Mouse (Mus musculus) liver, embryonic 13.5 days (tissue): Measurements from ENCODE around the gene Pilrb2. TPM values are rescaled to one million over a fixed set of nuclear protein-coding genes. Genes with fewer than 3 reads are reported as not detected.
"Not testable (repeated sequence)": the region's sequence is repeated elsewhere in the genome, so short reads cannot be mapped to it uniquely, and the experiment has no call there.

ENCODE experiments used
- ATAC-seq: fragments of 200-750 bp; cut with Nextera tagmentation; 2 replicates; pipeline ENCODE4 v1.8.0; 2017; ENCODE audit warnings: low read depth, mild to moderate bottlenecking, moderate number of reproducible peaks, moderate library complexity
- DNase-seq: peaks from one replicate; pipeline ENCODE4 v3.0.0; 2022
- H3K27ac ChIP-seq: fragments of 300-500 bp; sonication (generic); 2 replicates; pipeline ENCODE4 v1.5.1; 2015; ENCODE audit warnings: moderate library complexity, mild to moderate bottlenecking, inconsistent platforms
- H3K27me3 ChIP-seq: fragments of 300-500 bp; sonication (generic); 2 replicates; pipeline ENCODE4 v1.6.1; 2015; ENCODE audit warnings: mild to moderate bottlenecking, inconsistent platforms
- H3K36me3 ChIP-seq: fragments of 300-500 bp; sonication (generic); 2 replicates; pipeline ENCODE4 v1.6.1; 2015; ENCODE audit warnings: mild to moderate bottlenecking, inconsistent platforms
- H3K4me1 ChIP-seq: fragments of 300-500 bp; sonication (generic); replicated peaks from 2 replicates; pipeline ENCODE4 v1.6.1; 2015; ENCODE audit warnings: inconsistent platforms
- H3K4me2 ChIP-seq: fragments of 300-500 bp; sonication (generic); 2 replicates; pipeline ENCODE4 v1.6.1; 2015; ENCODE audit warnings: inconsistent platforms, mild to moderate bottlenecking, moderate library complexity
- H3K4me3 ChIP-seq: fragments of 300-500 bp; sonication (generic); replicated peaks from 2 replicates; pipeline ENCODE4 v1.5.1; 2015; ENCODE audit warnings: mild to moderate bottlenecking, inconsistent platforms
- H3K9ac ChIP-seq: fragments of 300-500 bp; sonication (generic); 2 replicates; pipeline ENCODE4 v1.6.1; 2015; ENCODE audit warnings: mild to moderate bottlenecking, inconsistent platforms
- H3K9me3 ChIP-seq: fragments of 300-500 bp; sonication (generic); replicated peaks from 2 replicates; pipeline ENCODE4 v1.6.1; 2016; ENCODE audit warnings: inconsistent platforms
- WGBS: fragments of 180-500 bp; shearing (Covaris S2); methylation state at CpG from one replicate; pipeline ENCODE4 v1.1.7; 2015; ENCODE audit not compliant: insufficient replicate concordance; 5-methylcytosine and 5-hydroxymethylcytosine counted together
- polyA plus RNA-seq: library from polyadenylated mRNA; unstranded; fragments of >200 nt; fragmentation: Nextera tagmentation; extraction: Ambion mirVana; gene quantifications from 2 replicates; pipeline ENCODE4 v1.2.1, GENCODE M21; 2015

The Pilrb2 gene
- 1.6 and 2.1 TPM in 2 replicates for polyA plus RNA-seq

DNA sequence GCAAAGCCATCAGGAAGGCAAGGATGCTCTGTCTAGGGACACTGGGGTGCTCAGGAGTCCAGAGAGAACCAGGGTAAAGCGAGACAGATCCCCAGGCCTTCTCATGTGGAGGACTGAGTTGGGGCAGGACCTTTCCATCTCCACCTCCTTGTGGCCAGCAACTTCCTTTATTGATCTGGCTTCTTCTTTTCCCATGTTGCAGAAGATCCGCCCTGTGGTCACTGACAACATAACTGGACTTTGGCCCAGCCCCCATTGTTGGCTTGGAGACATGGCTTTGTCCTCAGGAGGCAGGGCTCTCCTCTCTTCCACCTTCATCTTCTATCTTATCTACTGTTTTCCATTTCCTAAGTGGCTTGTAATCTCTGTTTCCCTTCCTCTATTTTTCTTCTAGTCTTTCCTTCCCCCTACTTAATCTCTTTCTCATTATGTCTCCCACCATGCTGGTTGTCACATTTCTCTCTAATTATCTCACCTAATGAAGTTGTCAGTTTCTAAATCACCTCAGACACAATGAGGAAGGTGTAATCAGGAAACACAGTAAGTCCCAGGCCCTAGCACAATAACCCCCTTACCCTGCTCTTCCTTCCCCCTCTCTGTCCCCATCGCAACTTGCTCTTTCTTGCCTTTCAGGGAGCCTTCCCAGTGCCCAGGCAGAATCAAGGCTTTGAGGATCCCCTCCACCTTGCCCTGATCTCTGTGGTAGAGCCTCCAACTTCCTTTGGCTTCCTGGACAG lies at the start of gene Pilrb2:
Gene Pilrb2 (minus strand): TSS at position 172 of the 737 bp plus-strand sequence.
- not testable (repeated sequence) for ATAC-seq, H3K27ac ChIP-seq, H3K4me1 ChIP-seq, H3K36me3 ChIP-seq, H3K4me2 ChIP-seq, H3K4me3 ChIP-seq, H3K27me3 ChIP-seq, H3K9ac ChIP-seq, DNase-seq, H3K9me3 ChIP-seq
- whole genome bisulfite sequencing, result 9% methylated on average over 3 of the region's 3 CpGs

DNA sequence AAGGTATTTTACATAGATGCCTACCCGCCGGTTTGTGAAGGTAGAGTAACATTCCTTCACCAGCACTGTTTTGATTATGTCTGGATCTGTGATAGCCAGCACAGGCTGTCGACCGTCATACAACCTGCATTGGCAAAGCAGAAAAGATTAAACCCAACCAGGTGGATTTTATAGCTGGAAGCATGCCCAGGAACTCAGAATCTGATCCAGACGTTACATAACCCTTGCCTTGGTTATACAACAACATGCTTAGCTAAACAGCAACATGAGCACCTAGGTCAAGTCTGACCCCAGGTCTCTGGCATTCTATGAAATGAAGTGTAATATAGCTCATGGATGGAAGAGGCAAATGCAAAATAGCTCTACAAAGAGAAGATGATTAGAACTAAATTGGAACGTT lies 43.9 kb upstream of the Pilrb2 start:
- Histone ChIP-seq H3K4me3 (no peak overlapping the region), H3K4me2 (no peak overlapping the region), H3K9ac (no peak overlapping the region), H3K4me1 (no peaks in the 10 kb centered on the region), H3K27me3 (no peaks in the 10 kb centered on the region), H3K27ac (no peak overlapping the region), H3K9me3 (no peaks in the 10 kb centered on the region), H3K36me3 (no peaks in the 10 kb centered on the region)
- no peak for DNase-seq
- ATAC-seq, result no peak
- 53% methylated on average over 6 of the region's 6 CpGs for WGBS

DNA sequence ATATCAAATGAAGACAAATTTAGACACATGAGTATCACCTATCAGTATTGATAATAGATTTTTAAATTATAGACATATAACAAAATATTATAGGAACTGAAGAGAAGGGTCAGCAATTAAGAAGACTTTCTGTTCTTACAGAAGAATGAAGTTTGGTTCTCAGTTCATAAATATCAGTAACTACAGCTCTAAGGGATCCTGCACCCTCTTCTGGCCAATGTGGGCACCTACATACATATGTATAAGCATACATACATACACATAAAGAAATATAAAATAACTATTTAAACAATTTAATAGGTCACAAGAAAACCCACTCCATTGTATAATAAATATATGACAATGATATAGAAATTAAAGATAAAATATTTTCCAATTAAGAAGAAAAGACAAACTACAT lies 42.9 kb upstream of the Pilrb2 start:
- Histone ChIP-seq H3K27ac (no peak overlapping the region), H3K27me3 (no peaks in the 10 kb centered on the region), H3K4me3 (no peak overlapping the region), H3K4me1 (no peaks in the 10 kb centered on the region), H3K9me3 (no peaks in the 10 kb centered on the region), H3K36me3 (no peaks in the 10 kb centered on the region), H3K4me2 (no peak overlapping the region), H3K9ac (no peak overlapping the region)
- DNase-seq (no peak), ATAC-seq (no peak)

DNA sequence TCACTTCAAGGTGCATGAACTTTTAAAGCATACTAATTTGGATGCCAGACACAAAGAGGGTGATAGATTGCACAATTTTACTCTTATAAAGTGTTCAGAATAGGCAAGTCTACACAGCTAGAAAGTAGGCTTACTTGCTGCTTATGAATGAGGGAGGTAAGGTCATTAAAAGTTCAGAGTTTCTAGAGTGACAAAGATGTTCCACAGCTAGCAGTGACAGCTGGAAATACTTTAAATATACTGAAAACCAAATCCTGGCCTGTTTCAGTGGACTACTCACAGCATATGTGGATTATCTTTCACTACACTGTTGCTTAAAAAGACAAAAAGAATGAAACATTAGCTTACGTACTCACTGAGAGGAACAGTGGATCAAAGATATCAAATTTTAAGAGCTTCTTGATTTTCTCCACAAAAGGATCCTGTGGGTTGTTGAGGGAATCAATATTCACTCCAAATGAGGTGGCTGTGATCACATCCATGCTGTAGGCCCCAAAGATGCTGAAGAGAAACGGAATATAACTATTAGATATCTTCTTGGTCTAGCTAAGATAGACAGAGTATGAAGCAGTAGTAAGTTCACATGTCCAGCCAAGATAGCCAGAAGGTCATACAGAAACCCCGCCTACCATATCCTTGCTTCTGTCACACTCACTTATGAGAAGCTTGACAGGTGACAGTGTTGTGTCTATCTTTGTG lies 38.1 kb upstream of the Pilrb2 start:
- no peaks in the 10 kb centered on the region for H3K36me3 ChIP-seq
- no peaks in the 10 kb centered on the region for H3K4me1 ChIP-seq
- WGBS, result 68% methylated on average over 3 of the region's 3 CpGs
- H3K4me2 ChIP-seq, result no peak overlapping the region
- no peaks in the 10 kb centered on the region for H3K9me3 ChIP-seq
- H3K4me3 ChIP-seq, result no peak overlapping the region
- H3K27ac ChIP-seq, result no peak overlapping the region
- H3K27me3 ChIP-seq, result no peaks in the 10 kb centered on the region
- H3K9ac ChIP-seq, result no peak overlapping the region
- DNase-seq (no peak), ATAC-seq (no peak)

DNA sequence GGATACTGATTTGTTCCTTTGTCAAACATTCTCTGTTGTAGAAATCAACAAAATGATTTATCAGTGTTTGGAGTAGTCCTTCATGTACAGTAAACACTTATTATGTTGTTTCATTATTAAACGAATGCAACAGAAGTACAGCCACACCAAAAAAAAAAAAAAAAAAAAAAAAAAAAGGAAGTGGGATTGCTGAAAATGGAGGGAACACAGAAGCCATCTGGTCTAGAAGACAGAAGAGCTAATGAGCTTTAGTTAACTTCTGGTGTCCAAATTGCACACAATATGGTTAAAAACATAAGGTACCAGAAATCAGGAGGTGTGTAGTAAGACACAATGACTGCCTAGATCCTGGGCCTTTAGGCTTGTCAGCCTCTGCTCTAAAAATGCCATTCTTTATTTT lies 26.2 kb upstream of the Pilrb2 start:
- H3K4me1 ChIP-seq, result no peaks in the 10 kb centered on the region
- 34% methylated on average over 1 of the region's 1 CpGs for WGBS
- no peak overlapping the region for H3K4me3 ChIP-seq
- DNase-seq, result no peak
- no peaks in the 10 kb centered on the region for H3K9me3 ChIP-seq
- no peaks in the 10 kb centered on the region for H3K36me3 ChIP-seq
- ATAC-seq, result no peak
- H3K4me2 ChIP-seq, result no peak overlapping the region
- H3K9ac ChIP-seq, result no peak overlapping the region
- no peak overlapping the region for H3K27ac ChIP-seq
- no peaks in the 10 kb centered on the region for H3K27me3 ChIP-seq

DNA sequence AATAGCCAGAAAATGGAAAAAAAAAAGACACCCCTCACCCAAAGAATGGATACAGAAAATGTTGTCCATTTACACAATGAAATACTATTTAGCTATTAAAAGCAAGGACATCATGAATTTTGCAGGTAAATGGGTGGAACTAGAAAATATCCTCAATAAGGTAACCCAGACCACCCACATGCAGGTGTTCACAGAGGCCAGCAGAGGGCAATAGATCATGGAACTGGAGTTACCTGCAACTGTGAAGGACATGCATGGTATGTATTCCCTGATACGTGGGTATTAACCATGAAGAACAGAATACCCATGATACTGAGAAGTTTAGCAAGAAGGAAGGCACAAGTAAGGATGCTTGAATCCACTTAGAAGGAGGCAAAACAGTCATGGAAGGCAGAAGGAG lies 21.3 kb upstream of the Pilrb2 start:
- no peak overlapping the region for H3K4me2 ChIP-seq
- no peaks in the 10 kb centered on the region for H3K36me3 ChIP-seq
- no peak overlapping the region for H3K9ac ChIP-seq
- 47% methylated on average over 1 of the region's 1 CpGs for WGBS
- no peaks in the 10 kb centered on the region for H3K4me1 ChIP-seq
- DNase-seq (no peak), ATAC-seq (no peak)
- no peak overlapping the region for H3K27ac ChIP-seq
- H3K9me3 ChIP-seq, result no peaks in the 10 kb centered on the region
- no peak overlapping the region for H3K4me3 ChIP-seq
- no peaks in the 10 kb centered on the region for H3K27me3 ChIP-seq

DNA sequence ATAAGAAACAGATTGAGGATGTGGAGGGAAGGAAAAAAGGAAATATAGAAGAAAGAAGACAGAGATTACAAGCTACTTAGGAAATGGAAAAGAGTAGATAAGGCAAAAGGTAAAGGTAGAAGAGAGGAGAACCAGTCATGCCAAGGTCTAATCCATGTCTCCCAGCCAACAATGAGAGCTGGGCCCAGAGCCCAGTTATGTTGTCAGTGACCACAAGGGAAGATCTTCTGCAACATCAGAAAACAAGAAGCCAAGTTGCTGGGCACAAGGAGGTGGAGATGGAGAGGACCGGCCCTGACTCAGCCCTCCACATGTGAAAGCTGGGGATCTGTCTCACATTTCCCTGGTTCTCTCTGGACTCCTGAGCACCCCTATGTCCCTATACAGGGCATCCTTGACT lies 16.1 kb upstream of the Pilrb2 start:
- Histone ChIP-seq H3K27ac (no peak overlapping the region), H3K36me3 (no peaks in the 10 kb centered on the region), H3K4me2 (no peak overlapping the region), H3K9me3 (no peaks in the 10 kb centered on the region), H3K4me1 (no peaks in the 10 kb centered on the region), H3K9ac (no peak overlapping the region), H3K27me3 (no peaks in the 10 kb centered on the region), H3K4me3 (no peak overlapping the region)
- no peak for DNase-seq
- 81% methylated on average over 1 of the region's 1 CpGs for WGBS
- ATAC-seq, result no peak

DNA sequence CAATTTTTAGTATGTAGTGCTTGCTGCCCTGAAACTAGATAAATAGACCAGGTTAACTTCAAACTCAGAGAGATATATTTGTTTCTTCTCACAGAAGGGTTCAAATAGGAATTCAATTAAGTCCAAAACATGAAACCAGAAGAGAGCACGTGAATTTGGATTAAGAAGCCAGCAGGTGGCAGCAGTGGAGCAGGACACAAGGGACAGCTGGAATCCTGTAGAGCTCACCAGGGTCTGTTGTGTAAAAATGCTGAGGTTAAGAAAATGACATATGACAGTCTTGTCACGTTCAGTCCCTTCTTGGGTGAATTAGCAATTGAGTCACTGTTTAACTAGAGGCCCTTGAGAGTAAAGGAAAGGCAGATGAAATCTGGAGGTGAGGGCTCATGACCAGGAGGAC lies 14.3 kb upstream of the Pilrb2 start:
- H3K27ac ChIP-seq, result no peak overlapping the region
- H3K4me3 ChIP-seq, result no peak overlapping the region
- no peaks in the 10 kb centered on the region for H3K27me3 ChIP-seq
- no peak overlapping the region for H3K4me2 ChIP-seq
- WGBS, result 3% methylated on average over 2 of the region's 2 CpGs
- no peaks in the 10 kb centered on the region for H3K36me3 ChIP-seq
- peak; percentile 9 for DNase-seq
- H3K4me1 ChIP-seq, result no peaks in the 10 kb centered on the region
- H3K9ac ChIP-seq, result no peak overlapping the region
- no peaks in the 10 kb centered on the region for H3K9me3 ChIP-seq
- ATAC-seq, result no peak

DNA sequence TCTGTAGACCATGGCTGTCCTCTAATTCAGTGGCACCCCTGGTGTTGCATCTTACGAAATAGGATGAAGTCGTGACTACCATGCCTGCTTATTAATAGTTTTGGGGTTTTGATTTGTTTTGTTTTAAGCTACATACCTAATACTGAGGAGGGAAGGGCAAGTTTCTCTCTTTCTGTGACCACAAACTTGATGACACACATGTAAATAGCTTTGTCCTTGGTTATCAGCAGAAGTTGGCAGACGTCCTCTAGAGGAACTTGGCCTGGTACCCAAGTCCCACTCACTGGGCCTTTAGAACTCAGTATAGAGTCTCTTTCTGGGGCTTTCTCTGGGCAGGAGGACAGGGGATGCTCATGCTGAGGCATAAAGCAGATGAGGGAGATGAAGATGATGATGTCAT lies 11.7 kb upstream of the Pilrb2 start:
- DNase-seq (no peak), ATAC-seq (no peak)
- H3K4me2 ChIP-seq, result no peak overlapping the region
- H3K27me3 ChIP-seq, result no peaks in the 10 kb centered on the region
- no peaks in the 10 kb centered on the region for H3K36me3 ChIP-seq
- no peak overlapping the region for H3K9ac ChIP-seq
- no peak overlapping the region for H3K4me3 ChIP-seq
- no peaks in the 10 kb centered on the region for H3K4me1 ChIP-seq
- 38% methylated on average over 3 of the region's 3 CpGs for WGBS
- no peak overlapping the region for H3K27ac ChIP-seq
- no peaks in the 10 kb centered on the region for H3K9me3 ChIP-seq

DNA sequence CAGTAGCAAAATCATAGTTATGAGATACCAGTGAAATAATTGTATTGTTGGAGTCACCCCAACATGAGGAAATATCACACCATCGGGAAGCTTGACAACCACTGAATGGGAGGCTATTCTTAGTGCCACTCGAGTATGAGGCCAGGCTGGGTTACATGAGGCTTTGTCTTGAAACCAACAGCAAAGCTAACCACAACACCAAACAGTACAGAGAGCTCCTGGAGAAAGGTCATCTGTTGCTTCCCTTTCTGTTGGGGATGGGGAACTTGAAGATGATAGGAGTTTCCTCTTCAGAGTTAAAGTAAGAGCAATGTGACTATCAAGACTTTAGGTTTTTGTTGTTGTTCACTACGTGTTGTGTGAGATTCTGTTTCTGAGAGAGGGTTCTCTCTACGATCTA lies 11.3 kb upstream of the Pilrb2 start:
- Histone ChIP-seq H3K27me3 (no peaks in the 10 kb centered on the region), H3K9me3 (no peaks in the 10 kb centered on the region), H3K27ac (no peak overlapping the region), H3K4me1 (no peaks in the 10 kb centered on the region), H3K4me3 (no peak overlapping the region), H3K36me3 (no peaks in the 10 kb centered on the region), H3K9ac (no peak overlapping the region), H3K4me2 (no peak overlapping the region)
- DNase-seq, result no peak
- WGBS, result 18% methylated on average over 4 of the region's 4 CpGs
- no peak for ATAC-seq

DNA sequence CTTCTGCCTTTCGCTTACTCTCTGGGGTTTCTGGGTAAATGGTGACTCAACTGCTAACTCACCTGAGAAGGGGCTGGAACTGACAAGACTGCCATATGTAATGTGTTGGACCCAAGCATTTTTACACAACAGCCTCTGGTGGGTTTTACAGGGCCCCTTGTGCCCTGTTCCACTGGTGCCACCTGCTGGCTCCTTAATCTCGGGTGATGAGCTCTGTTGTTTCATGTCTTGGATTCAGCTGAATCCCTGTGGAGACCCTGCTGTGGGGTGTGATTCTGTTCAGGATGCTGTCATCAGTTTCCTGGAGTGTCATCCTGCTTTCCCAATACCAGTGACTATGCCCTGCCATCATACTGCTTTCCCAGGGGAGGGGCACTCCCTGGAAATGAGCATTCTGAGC lies 6.2 kb upstream of the Pilrb2 start:
- no peaks in the 10 kb centered on the region for H3K27me3 ChIP-seq
- no peaks in the 10 kb centered on the region for H3K9me3 ChIP-seq
- H3K9ac ChIP-seq, result no peak overlapping the region
- no peak overlapping the region for H3K27ac ChIP-seq
- no peaks in the 10 kb centered on the region for H3K36me3 ChIP-seq
- no peak for DNase-seq
- no peak overlapping the region for H3K4me2 ChIP-seq
- H3K4me3 ChIP-seq, result no peak overlapping the region
- H3K4me1 ChIP-seq, result no peaks in the 10 kb centered on the region
- WGBS, result 33% methylated on average over 2 of the region's 2 CpGs
- no peak for ATAC-seq

DNA sequence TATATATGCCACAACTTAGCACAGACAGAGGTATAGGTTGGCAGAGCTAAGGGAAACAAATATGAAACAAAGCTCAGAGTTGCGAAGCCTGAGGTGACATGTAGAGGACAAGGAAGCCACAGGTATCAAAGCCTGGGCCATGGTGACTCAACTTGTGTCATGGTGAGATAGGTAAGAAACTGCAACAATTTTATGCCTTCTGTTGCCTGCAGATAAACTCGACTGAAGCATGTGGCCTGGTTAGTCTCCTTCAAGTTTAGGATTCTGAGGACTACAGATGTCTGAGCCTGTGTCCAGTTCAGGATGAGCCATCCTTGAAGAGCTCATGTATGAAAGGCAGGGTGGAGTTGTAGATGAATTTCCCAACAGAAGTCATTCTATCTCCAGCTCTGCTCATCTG lies 3.4 kb upstream of the Pilrb2 start:
- Histone ChIP-seq H3K27me3 (no peaks in the 10 kb centered on the region), H3K9me3 (no peaks in the 10 kb centered on the region), H3K9ac (no peak overlapping the region), H3K4me3 (no peak overlapping the region), H3K4me2 (no peak overlapping the region), H3K4me1 (no peaks in the 10 kb centered on the region), H3K27ac (no peak overlapping the region), H3K36me3 (no peaks in the 10 kb centered on the region)
- no peak for DNase-seq
- no peak for ATAC-seq
- 40% methylated on average over 2 of the region's 2 CpGs for WGBS
